Mouse (Mus musculus): Measurements from ENCODE around the gene Slc37a3.
A peak's percentile ranks its signal among the peaks of the same experiment; 100 is the strongest.
"Not testable (repeated sequence)": the region's sequence is repeated elsewhere in the genome, so short reads cannot be mapped to it uniquely, and the experiment has no call there.

Slc37a3 gene

GRCm38 (mm10) chr6:39378161-39378835 is 823 bp upstream of the Slc37a3 start:
- DNase-seq (ENCODE audit: low spot score in 2 of 2), result not testable (repeated sequence)

- DNase-seq (ENCODE audit: low spot score in 2 of 2), result no peak
Observed at GRCm38 (mm10) chr6:39376775-39377174, 700 bp downstream of the Slc37a3 start.

GRCm38 (mm10) chr6:39373301-39373955 is 4.0 kb downstream of the Slc37a3 start:
- no peak for DNase-seq (ENCODE audit: low spot score in 2 of 2)

- DNase-seq (ENCODE audit: low spot score in 2 of 2), result peak in 1 of 2 experiments; percentile 22
Observed at GRCm38 (mm10) chr6:39372727-39373126, 4.7 kb downstream of the Slc37a3 start.

- no peak for DNase-seq (ENCODE audit: low spot score in 2 of 2)
Observed at GRCm38 (mm10) chr6:39372042-39372441, 5.4 kb downstream of the Slc37a3 start.

GRCm38 (mm10) chr6:39369631-39370030 is 7.8 kb downstream of the Slc37a3 start:
- no peak for DNase-seq (ENCODE audit: low spot score in 2 of 2)

GRCm38 (mm10) chr6:39362684-39363083 is 14.8 kb downstream of the Slc37a3 start:
- DNase-seq (ENCODE audit: low spot score in 2 of 2), result no peak

GRCm38 (mm10) chr6:39359207-39359606 is 18.3 kb downstream of the Slc37a3 start:
- DNase-seq (ENCODE audit: low spot score in 2 of 2), result not testable (repeated sequence)

- no peak for DNase-seq (ENCODE audit: low spot score in 2 of 2)
Observed at GRCm38 (mm10) chr6:39348946-39349345, 28.5 kb downstream of the Slc37a3 start.

GRCm38 (mm10) chr6:39347880-39348814 is 29.3 kb downstream of the Slc37a3 start:
- DNase-seq (ENCODE audit: low spot score in 2 of 2), result no peak

- DNase-seq (ENCODE audit: low spot score in 2 of 2), result no peak
Observed at GRCm38 (mm10) chr6:39346991-39347501, 30.4 kb downstream of the Slc37a3 start.

- no peak for DNase-seq (ENCODE audit: low spot score in 2 of 2)
Observed at GRCm38 (mm10) chr6:39345430-39345829, 32.0 kb downstream of the Slc37a3 start.

- peak; percentile 72 to 82 for DNase-seq (ENCODE audit: low spot score in 2 of 2)
Observed at GRCm38 (mm10) chr6:39344020-39344419, 33.5 kb downstream of the Slc37a3 start.

GRCm38 (mm10) chr6:39341798-39342197 is 35.7 kb downstream of the Slc37a3 start:
- no peak for DNase-seq (ENCODE audit: low spot score in 2 of 2)

- DNase-seq (ENCODE audit: low spot score in 2 of 2), result no peak
Observed at GRCm38 (mm10) chr6:39338359-39338758, 39.1 kb downstream of the Slc37a3 start.

- DNase-seq (ENCODE audit: low spot score in 2 of 2), result no peak
Observed at GRCm38 (mm10) chr6:39334873-39335272, 42.6 kb downstream of the Slc37a3 start.

GRCm38 (mm10) chr6:39334224-39334623 is 43.3 kb downstream of the Slc37a3 start:
- DNase-seq (ENCODE audit: low spot score in 2 of 2), result no peak

GRCm38 (mm10) chr6:39331998-39332700 is 45.3 kb downstream of the Slc37a3 start:
- DNase-seq (ENCODE audit: low spot score in 2 of 2), result no peak

GRCm38 (mm10) chr6:39330981-39331380 is 46.5 kb downstream of the Slc37a3 start:
- no peak for DNase-seq (ENCODE audit: low spot score in 2 of 2)

GRCm38 (mm10) chr6:39320286-39320685 is 57.2 kb downstream of the Slc37a3 start:
- no peak for DNase-seq (ENCODE audit: low spot score in 2 of 2)

GRCm38 (mm10) chr6:39319061-39319761 is 58.3 kb downstream of the Slc37a3 start:
- DNase-seq (ENCODE audit: low spot score in 2 of 2), result peak in 1 of 2 experiments; percentile 52
